Mouse (Mus musculus) left cerebral cortex, adult 2 months (tissue): ENCODE data around the gene Cd300ld3. TPM values are rescaled to one million over a fixed set of nuclear protein-coding genes. Genes with fewer than 3 reads are reported as not detected.

ENCODE experiments used
- DNase-seq, 2 experiments: peaks; one replicate each; pipeline ENCODE4 v3.0.0; 2021 to 2022; ENCODE audit warnings: low spot score in 2 of 2, mixed read lengths in 1 of 2; ENCODE audit errors: extremely low spot score in 1 of 2
- H3K27ac ChIP-seq: fragments of 200-600 bp; 2 replicates; pipeline ENCODE4 v1.8.1; 2022
- H3K4me3 ChIP-seq: fragments of 200-600 bp; 2 replicates; pipeline ENCODE4 v1.8.1; 2022
- CTCF ChIP-seq: fragments of 200-600 bp; IDR thresholded peaks from 2 replicates; pipeline ENCODE4 v1.8.1; 2022; ENCODE audit warnings: antibody characterized with exemption, mild to moderate bottlenecking, moderate library complexity
- intact Hi-C: fragments of 180-260 bp; cut with DNase I; formaldehyde crosslinking; loops from one replicate; pipeline ENCODE4 v1.15.1; 2025
- long read RNA-seq, 2 experiments: library from polyadenylated mRNA; stranded (forward); transcript quantifications; one replicate each; pipeline ENCODE4 v2.0.0; 2021; ENCODE audit warnings: borderline mapping rate in 2 of 2
- total RNA-seq, 2 experiments: library from RNA; stranded (reverse); gene quantifications; 2 replicates each; pipeline ENCODE4 v1.2.3; 2021

Cd300ld3 gene
- under 1 TPM in 1 of 2 experiments, not detected in 1; 0.77 TPM for total RNA-seq
- long read RNA-seq, experiment 1: 0 reads
- long read RNA-seq, experiment 2: 0 reads

GRCm38 (mm10) chr11:115048259-115048658 lies at the start of gene Cd300ld3:
Gene Cd300ld3, minus strand, starts transcription at chr11:115048409.
- TF ChIP-seq CTCF: no peak
- intact Hi-C loops: no loop called here

GRCm38 (mm10) chr11:115092140-115092539 lies 43.9 kb upstream of the Cd300ld3 start:
- no peak overlapping the region for H3K27ac ChIP-seq
- peak overlapping the region; percentile 43 for H3K4me3 ChIP-seq
- no peak for TF ChIP-seq CTCF

More at GRCm38 (mm10) chr11:115048259-115048658, at the start of gene Cd300ld3:
- no peak within 1 kb of the TSS for H3K4me3 ChIP-seq
- H3K27ac ChIP-seq: no peak within 1 kb of the TSS
- DNase-seq: no peak

GRCm38 (mm10) chr11:115091362-115091901 lies 43.2 kb upstream of the Cd300ld3 start, which contains the start of gene Rab37:
Gene Rab37, plus strand, starts transcription at chr11:115091431.
- intact Hi-C loops: no loop called here
- no peak within 1 kb of the TSS for H3K27ac ChIP-seq

More at GRCm38 (mm10) chr11:115092140-115092539, 43.9 kb upstream of the Cd300ld3 start:
- intact Hi-C loops: no loop called here
- no peak for DNase-seq

GRCm38 (mm10) chr11:115089853-115090252 lies 41.6 kb upstream of the Cd300ld3 start:
- intact Hi-C loops: no loop called here
- H3K27ac ChIP-seq: no peak overlapping the region
- no peak overlapping the region for H3K4me3 ChIP-seq
- TF ChIP-seq CTCF: peak; percentile 53
- no peak for DNase-seq

More at GRCm38 (mm10) chr11:115091362-115091901, 43.2 kb upstream of the Cd300ld3 start, which contains the start of gene Rab37:
- H3K4me3 ChIP-seq: peak within 1 kb of the TSS; percentile 43
- DNase-seq: no peak
- no peak for TF ChIP-seq CTCF

GRCm38 (mm10) chr11:115086213-115086612 lies 38.0 kb upstream of the Cd300ld3 start:
- intact Hi-C loops: no loop called here
- DNase-seq: no peak
- no peak for TF ChIP-seq CTCF
- H3K4me3 ChIP-seq: no peak overlapping the region
- H3K27ac ChIP-seq: no peak overlapping the region

DNA sequence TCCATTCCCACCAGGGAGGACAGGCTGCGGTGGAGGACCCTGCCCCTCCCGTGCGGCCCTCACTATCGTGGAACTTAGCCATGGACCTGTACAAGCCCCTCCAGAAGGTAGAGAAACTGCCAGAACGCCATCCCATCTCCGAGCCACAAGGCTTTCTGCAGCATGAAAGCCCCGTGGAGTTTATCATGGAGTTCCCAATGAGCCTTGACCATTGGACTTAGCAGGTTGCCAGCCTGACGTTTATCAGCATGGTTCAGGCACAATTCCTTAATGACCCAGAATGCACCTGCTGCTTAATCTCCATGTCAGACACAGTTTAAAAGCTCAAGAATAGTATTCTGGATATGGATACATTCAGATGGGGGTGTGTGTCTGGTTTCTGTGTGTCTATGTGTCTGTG lies 36.9 kb upstream of the Cd300ld3 start:
- TF ChIP-seq CTCF: no peak
- intact Hi-C loops: no loop called here
- Histone ChIP-seq H3K27ac (no peak overlapping the region), H3K4me3 (no peak overlapping the region)
- DNase-seq: no peak

- TF ChIP-seq CTCF: no peak
- no peak for DNase-seq
- Histone ChIP-seq H3K4me3 (no peak overlapping the region), H3K27ac (no peak overlapping the region)
- intact Hi-C loops: no loop called here
Measured at GRCm38 (mm10) chr11:115084595-115084994, 36.4 kb upstream of the Cd300ld3 start.

- intact Hi-C loops: loop anchor here (1.0 to 2.0 kb wide), 2 partner anchors 69 to 187 kb away; no protein-coding TSS in a partner anchor
- Histone ChIP-seq H3K4me3 (no peak overlapping the region), H3K27ac (no peak overlapping the region)
- TF ChIP-seq CTCF: no peak; the same call in none of the 2 replicates
- peak; percentile 60 to 70 for DNase-seq
Measured at GRCm38 (mm10) chr11:115083376-115084139, 35.3 kb upstream of the Cd300ld3 start.

- intact Hi-C loops: loop anchor here (2.0 kb wide), 1 partner anchor 189 kb away; no protein-coding TSS in a partner anchor
Measured at GRCm38 (mm10) chr11:115082196-115082595, 34.0 kb upstream of the Cd300ld3 start.

DNA sequence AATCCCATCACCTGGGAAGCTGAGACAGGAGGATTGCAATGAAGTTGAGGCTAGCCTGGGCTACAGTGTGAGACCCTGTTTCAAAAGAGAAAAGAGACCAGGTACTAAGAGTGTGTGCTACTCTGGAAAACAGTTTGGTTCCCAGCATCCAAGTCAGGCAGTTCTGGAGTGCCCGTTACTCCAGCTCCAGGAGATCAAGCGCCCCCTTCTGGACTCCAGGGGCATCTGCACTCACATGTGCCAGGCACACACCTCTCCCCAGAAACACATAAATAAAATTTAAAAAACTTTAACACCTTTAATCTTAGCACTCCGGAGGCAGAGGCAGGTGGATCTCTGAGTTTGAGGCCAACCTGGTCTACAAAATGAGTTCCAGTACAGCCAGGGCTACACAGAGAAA lies 33.2 kb upstream of the Cd300ld3 start:
- Histone ChIP-seq H3K27ac (no peak overlapping the region), H3K4me3 (no peak overlapping the region)
- intact Hi-C loops: loop anchor here (2.0 kb wide), 1 partner anchor 101 kb away; no protein-coding TSS in a partner anchor
- TF ChIP-seq CTCF: no peak
- DNase-seq: no peak

More at GRCm38 (mm10) chr11:115082196-115082595, 34.0 kb upstream of the Cd300ld3 start:
- Histone ChIP-seq H3K27ac (no peak overlapping the region), H3K4me3 (no peak overlapping the region)
- TF ChIP-seq CTCF: no peak
- DNase-seq: no peak

DNA sequence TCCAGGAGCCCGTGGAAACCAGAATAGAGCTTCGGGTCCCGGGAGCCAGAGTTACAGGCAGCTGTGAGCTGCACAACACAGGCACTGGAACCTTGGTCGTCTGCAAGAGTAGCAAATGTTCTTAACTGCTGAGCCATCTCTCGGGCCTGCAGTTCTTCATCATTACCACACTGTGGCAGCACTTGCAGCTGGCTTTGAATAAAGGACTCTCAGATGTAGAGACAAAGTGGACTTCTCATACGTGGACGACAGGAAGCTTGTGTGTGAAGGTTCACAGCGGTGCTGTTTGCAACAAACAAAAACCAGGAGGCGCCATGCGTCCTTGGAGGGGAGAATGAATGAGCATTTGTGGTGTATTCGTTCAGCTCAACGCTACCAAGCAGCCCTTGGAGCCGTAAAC lies 32.7 kb upstream of the Cd300ld3 start:
- peak; percentile 31 to 42 for DNase-seq
- Histone ChIP-seq H3K27ac (no peak overlapping the region), H3K4me3 (no peak overlapping the region)
- intact Hi-C loops: loop anchor here (2.0 kb wide), 1 partner anchor 102 kb away; no protein-coding TSS in a partner anchor
- TF ChIP-seq CTCF: peak; percentile 87

DNA sequence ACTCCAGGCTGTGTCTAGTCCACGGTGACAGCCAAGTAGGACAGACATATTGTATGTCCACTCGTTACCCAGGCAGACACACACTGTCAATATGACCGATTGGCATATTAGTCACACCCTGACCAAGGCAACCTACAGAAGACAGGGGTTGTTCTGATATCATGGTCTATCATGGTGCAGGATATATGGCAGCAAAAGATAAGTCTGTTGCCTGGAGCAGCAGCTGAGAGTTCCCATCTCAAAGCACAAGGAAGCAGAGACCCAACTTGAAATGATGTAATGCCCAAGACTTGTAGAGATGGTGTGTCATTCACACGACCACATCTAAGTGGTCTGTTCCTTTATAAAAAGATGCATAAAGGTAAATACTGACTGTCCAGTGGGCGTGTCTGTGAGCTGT lies 30.5 kb upstream of the Cd300ld3 start:
- no peak for DNase-seq
- H3K27ac ChIP-seq: no peak overlapping the region
- no peak overlapping the region for H3K4me3 ChIP-seq
- TF ChIP-seq CTCF: no peak
- intact Hi-C loops: no loop called here
